Mouse (Mus musculus) embryonic facial prominence, embryonic 15.5 days (tissue): ENCODE measurements around the gene Trrap. TPM values are rescaled to one million over a fixed set of nuclear protein-coding genes. Genes with fewer than 3 reads are reported as not detected.

ENCODE experiments used
- ATAC-seq: fragments of 200-750 bp; cut with Nextera tagmentation; 2 replicates; pipeline ENCODE4 v1.8.0; 2017; ENCODE audit warnings: low read depth, moderate TSS enrichment; ENCODE audit not compliant: insufficient number of reproducible peaks, low FRiP score, low TSS enrichment
- H3K27ac ChIP-seq: fragments of 300-500 bp; sonication (generic); replicated peaks from 2 replicates; pipeline ENCODE4 v1.5.1; 2015; ENCODE audit warnings: mild to moderate bottlenecking, inconsistent platforms
- H3K27me3 ChIP-seq: fragments of 300-500 bp; sonication (generic); 2 replicates; pipeline ENCODE4 v1.6.1; 2015; ENCODE audit warnings: inconsistent platforms
- H3K36me3 ChIP-seq: fragments of 300-500 bp; sonication (generic); 2 replicates; pipeline ENCODE4 v1.6.1; 2015; ENCODE audit warnings: mild to moderate bottlenecking, inconsistent platforms
- H3K4me1 ChIP-seq: fragments of 300-500 bp; sonication (generic); 2 replicates; pipeline ENCODE4 v1.6.1; 2015; ENCODE audit warnings: inconsistent platforms
- H3K4me2 ChIP-seq: fragments of 300-500 bp; sonication (generic); replicated peaks from 2 replicates; pipeline ENCODE4 v1.6.1; 2015; ENCODE audit warnings: mild to moderate bottlenecking, inconsistent platforms
- H3K4me3 ChIP-seq: fragments of 300-500 bp; sonication (generic); replicated peaks from 2 replicates; pipeline ENCODE4 v1.5.1; 2015; ENCODE audit warnings: mild to moderate bottlenecking, inconsistent platforms
- H3K9ac ChIP-seq: fragments of 300-500 bp; sonication (generic); 2 replicates; pipeline ENCODE4 v1.6.1; 2015; ENCODE audit warnings: inconsistent platforms
- H3K9me3 ChIP-seq: fragments of 300-500 bp; sonication (generic); replicated peaks from 2 replicates; pipeline ENCODE4 v1.6.1; 2016; ENCODE audit warnings: inconsistent platforms
- WGBS: fragments of 180-500 bp; shearing (Covaris S2); methylation state at CpG from one replicate; pipeline ENCODE4 v1.1.7; 2015; 5-methylcytosine and 5-hydroxymethylcytosine counted together
- polyA plus RNA-seq: library from polyadenylated mRNA; unstranded; fragments of >200 nt; fragmentation: Nextera tagmentation; extraction: Ambion mirVana; gene quantifications from 2 replicates; pipeline ENCODE4 v1.2.1, GENCODE M21; 2015

Trrap gene
- polyA plus RNA-seq, 1 experiment from 2014 or later: 68.6 TPM

- H3K4me1 ChIP-seq: no peaks in the 10 kb centered on the region
- H3K4me2 ChIP-seq: no peak overlapping the region
- H3K27me3 ChIP-seq: no peaks in the 10 kb centered on the region
- no peak for ATAC-seq
- no peak overlapping the region for H3K9ac ChIP-seq
- no peaks in the 10 kb centered on the region for H3K9me3 ChIP-seq
- peaks cover 4% of the 10 kb centered on the region for H3K36me3 ChIP-seq
- H3K4me3 ChIP-seq: no peak overlapping the region
- WGBS: 59% methylated on average over 5 of the region's 5 CpGs
- H3K27ac ChIP-seq: no peak overlapping the region; the same call in 1 of the 2 replicates
Measured at GRCm38 (mm10) chr5:144872326-144872725, 104.8 kb downstream of the Trrap start.

- Histone ChIP-seq H3K36me3 (peaks cover 7% of the 10 kb centered on the region), H3K4me1 (no peaks in the 10 kb centered on the region), H3K27me3 (no peaks in the 10 kb centered on the region), H3K27ac (no peak overlapping the region), H3K9ac (no peak overlapping the region), H3K9me3 (no peaks in the 10 kb centered on the region), H3K4me2 (no peak overlapping the region), H3K4me3 (no peak overlapping the region)
- ATAC-seq: no peak
- 40% methylated on average over 3 of the region's 3 CpGs for WGBS
Measured at GRCm38 (mm10) chr5:144872867-144873266, 105.3 kb downstream of the Trrap start.

GRCm38 (mm10) chr5:144875227-144875626 lies 107.7 kb downstream of the Trrap start:
- Histone ChIP-seq H3K4me2 (no peak overlapping the region), H3K9me3 (no peaks in the 10 kb centered on the region), H3K4me1 (no peaks in the 10 kb centered on the region), H3K36me3 (peaks cover 27% of the 10 kb centered on the region), H3K9ac (no peak overlapping the region), H3K4me3 (no peak overlapping the region), H3K27me3 (no peaks in the 10 kb centered on the region), H3K27ac (no peak overlapping the region)
- WGBS: 88% methylated on average over 6 of the region's 6 CpGs
- ATAC-seq: no peak

GRCm38 (mm10) chr5:144875892-144876291 lies 108.4 kb downstream of the Trrap start:
- ATAC-seq: no peak; the same call in 1 of the 2 replicates
- 15% methylated on average over 13 of the region's 13 CpGs for WGBS

GRCm38 (mm10) chr5:144877021-144877420 lies 109.5 kb downstream of the Trrap start:
- no peak overlapping the region for H3K4me2 ChIP-seq
- H3K27ac ChIP-seq: 0 out of 2 replicates have a peak overlapping the region, but pooled peaks have one; percentile 11
- no peaks in the 10 kb centered on the region for H3K4me1 ChIP-seq
- WGBS: 89% methylated on average over 15 of the region's 15 CpGs
- H3K9me3 ChIP-seq: no peaks in the 10 kb centered on the region
- no peak for ATAC-seq
- H3K4me3 ChIP-seq: no peak overlapping the region
- no peak overlapping the region for H3K9ac ChIP-seq
- H3K27me3 ChIP-seq: no peaks in the 10 kb centered on the region
- peaks cover 45% of the 10 kb centered on the region for H3K36me3 ChIP-seq

More at GRCm38 (mm10) chr5:144875892-144876291, 108.4 kb downstream of the Trrap start:
- no peaks in the 10 kb centered on the region for H3K27me3 ChIP-seq
- peaks cover 34% of the 10 kb centered on the region for H3K36me3 ChIP-seq
- no peak overlapping the region for H3K9ac ChIP-seq
- H3K27ac ChIP-seq: no peak overlapping the region
- H3K4me2 ChIP-seq: no peak overlapping the region
- no peak overlapping the region for H3K4me3 ChIP-seq
- H3K9me3 ChIP-seq: no peaks in the 10 kb centered on the region
- no peaks in the 10 kb centered on the region for H3K4me1 ChIP-seq

- no peak for ATAC-seq
- Histone ChIP-seq H3K4me3 (no peak overlapping the region), H3K4me2 (no peak overlapping the region), H3K4me1 (no peaks in the 10 kb centered on the region), H3K9ac (no peak overlapping the region), H3K27ac (no peak overlapping the region), H3K27me3 (no peaks in the 10 kb centered on the region), H3K36me3 (peaks cover 91% of the 10 kb centered on the region), H3K9me3 (no peaks in the 10 kb centered on the region)
- 89% methylated on average over 14 of the region's 14 CpGs for WGBS
Measured at GRCm38 (mm10) chr5:144881670-144882399, 114.3 kb downstream of the Trrap start.

GRCm38 (mm10) chr5:144884629-144885217 lies 117.2 kb downstream of the Trrap start:
- WGBS: 75% methylated on average over 13 of the region's 13 CpGs
- no peaks in the 10 kb centered on the region for H3K4me1 ChIP-seq
- H3K27me3 ChIP-seq: no peaks in the 10 kb centered on the region
- no peak for ATAC-seq
- H3K4me3 ChIP-seq: no peak overlapping the region
- no peak overlapping the region for H3K9ac ChIP-seq
- H3K9me3 ChIP-seq: no peaks in the 10 kb centered on the region
- H3K36me3 ChIP-seq: peaks cover 98% of the 10 kb centered on the region
- no peak overlapping the region for H3K4me2 ChIP-seq
- H3K27ac ChIP-seq: no peak overlapping the region

- ATAC-seq: no peak
- no peaks in the 10 kb centered on the region for H3K9me3 ChIP-seq
- H3K4me3 ChIP-seq: no peak overlapping the region
- peaks cover 97% of the 10 kb centered on the region for H3K36me3 ChIP-seq
- H3K27ac ChIP-seq: no peak overlapping the region
- H3K27me3 ChIP-seq: no peaks in the 10 kb centered on the region
- H3K9ac ChIP-seq: no peak overlapping the region
- WGBS: 88% methylated on average over 9 of the region's 9 CpGs
- H3K4me1 ChIP-seq: no peaks in the 10 kb centered on the region
- no peak overlapping the region for H3K4me2 ChIP-seq
Measured at GRCm38 (mm10) chr5:144885968-144886650, 118.6 kb downstream of the Trrap start.

- H3K4me2 ChIP-seq: no peak overlapping the region
- H3K9ac ChIP-seq: no peak overlapping the region
- H3K36me3 ChIP-seq: peaks cover 92% of the 10 kb centered on the region
- no peak overlapping the region for H3K4me3 ChIP-seq
- H3K27ac ChIP-seq: no peak overlapping the region
- H3K4me1 ChIP-seq: no peaks in the 10 kb centered on the region
- WGBS: 90% methylated on average over 11 of the region's 11 CpGs
- no peak for ATAC-seq
- no peaks in the 10 kb centered on the region for H3K9me3 ChIP-seq
- no peaks in the 10 kb centered on the region for H3K27me3 ChIP-seq
Measured at GRCm38 (mm10) chr5:144891276-144891675, 123.7 kb downstream of the Trrap start.

GRCm38 (mm10) chr5:144897881-144898280 lies 130.3 kb downstream of the Trrap start:
- peaks cover 61% of the 10 kb centered on the region for H3K36me3 ChIP-seq
- H3K4me3 ChIP-seq: no peak overlapping the region
- no peak overlapping the region; the same call in 1 of the 2 replicates for H3K27ac ChIP-seq
- 0 out of 2 replicates have a peak, but pooled peaks cover 9% of the 10 kb centered on the region for H3K4me1 ChIP-seq
- no peaks in the 10 kb centered on the region for H3K27me3 ChIP-seq
- H3K9ac ChIP-seq: no peak overlapping the region
- ATAC-seq: no peak; the same call in 1 of the 2 replicates
- no peak overlapping the region for H3K4me2 ChIP-seq
- H3K9me3 ChIP-seq: no peaks in the 10 kb centered on the region
- 58% methylated on average over 7 of the region's 7 CpGs for WGBS

GRCm38 (mm10) chr5:144898448-144899052 lies 131.0 kb downstream of the Trrap start:
- Histone ChIP-seq H3K9me3 (no peaks in the 10 kb centered on the region), H3K27me3 (no peaks in the 10 kb centered on the region), H3K4me3 (no peak overlapping the region), H3K4me2 (no peak overlapping the region), H3K36me3 (peaks cover 54% of the 10 kb centered on the region), H3K9ac (no peak overlapping the region), H3K4me1 (0 out of 2 replicates have a peak, but pooled peaks cover 9% of the 10 kb centered on the region), H3K27ac (0 out of 2 replicates have a peak overlapping the region, but pooled peaks have one; percentile 51)
- ATAC-seq: peak; percentile 78; the same call in 1 of the 2 replicates
- 22% methylated on average over 7 of the region's 7 CpGs for WGBS
